Mouse (Mus musculus) bone marrow, adult 2 months (tissue): ENCODE measurements around the gene Pole3.

Experiments used
- CTCF ChIP-seq: fragments of 200-500 bp; IDR thresholded peaks from 2 replicates; pipeline ENCODE4 v1.5.1; 2011; ENCODE audit warnings: low read length, control low read depth; ENCODE audit not compliant: control insufficient read depth, insufficient read depth
- POLR2A ChIP-seq: fragments of 200-500 bp; IDR thresholded peaks from 2 replicates; pipeline ENCODE4 v1.6.1; 2011; ENCODE audit warnings: low read depth, mild to moderate bottlenecking, control low read depth, low read length, borderline replicate concordance; ENCODE audit not compliant: control insufficient read depth

- no peak for TF ChIP-seq CTCF
- TF ChIP-seq POLR2A = no peak
Measured at GRCm38 (mm10) chr4:62492682-62493081, 32.2 kb downstream of the Pole3 start.
